Mouse (Mus musculus) lung, embryonic 14.5 days (tissue): Measurements from ENCODE around the gene Hyal1. TPM values are rescaled to one million over a fixed set of nuclear protein-coding genes. Genes with fewer than 3 reads are reported as not detected.
"Not testable (repeated sequence)": the region's sequence is repeated elsewhere in the genome, so short reads cannot be mapped to it uniquely, and the experiment has no call there.

Source experiments
- ATAC-seq: fragments of 200-750 bp; cut with Nextera tagmentation; 2 replicates; pipeline ENCODE4 v1.8.0; 2017; ENCODE audit warnings: mild to moderate bottlenecking, moderate TSS enrichment, moderate library complexity; ENCODE audit not compliant: insufficient read depth
- DNase-seq: peaks from one replicate; pipeline ENCODE4 v3.0.0-alpha.2; 2015
- H3K27ac ChIP-seq: fragments of 300-500 bp; sonication (generic); 2 replicates; pipeline ENCODE4 v1.5.1; 2014; ENCODE audit warnings: low read depth, mild to moderate bottlenecking, moderate library complexity
- H3K27me3 ChIP-seq: fragments of 300-500 bp; sonication (generic); 2 replicates; pipeline ENCODE4 v1.6.1; 2014; ENCODE audit warnings: low read length, control low read depth; ENCODE audit not compliant: insufficient read depth
- H3K36me3 ChIP-seq: fragments of 300-500 bp; sonication (generic); 2 replicates; pipeline ENCODE4 v1.6.1; 2014; ENCODE audit warnings: control low read depth; ENCODE audit not compliant: insufficient read depth
- H3K4me1 ChIP-seq: fragments of 300-500 bp; sonication (generic); 2 replicates; pipeline ENCODE4 v1.6.1; 2014; ENCODE audit warnings: antibody characterized with exemption, control low read depth; ENCODE audit not compliant: insufficient read depth
- H3K4me2 ChIP-seq: fragments of 300-500 bp; sonication (generic); 2 replicates; pipeline ENCODE4 v1.6.1; 2014; ENCODE audit warnings: mild to moderate bottlenecking
- H3K4me3 ChIP-seq: fragments of 300-500 bp; sonication (generic); 2 replicates; pipeline ENCODE4 v1.5.1; 2014; ENCODE audit warnings: low read depth, low read length
- H3K9ac ChIP-seq: fragments of 300-500 bp; sonication (generic); 2 replicates; pipeline ENCODE4 v1.6.1; 2014
- H3K9me3 ChIP-seq: fragments of 300-500 bp; sonication (generic); 2 replicates; pipeline ENCODE4 v1.6.1; 2016; ENCODE audit warnings: low read depth, low read length, control low read depth
- CTCF ChIP-seq: IDR thresholded peaks from 2 replicates; pipeline ENCODE4 v1.5.1; 2016; ENCODE audit warnings: antibody characterized with exemption, low read depth
- WGBS: fragments of 180-500 bp; shearing (Covaris S2); extraction: QIAGEN DNeasy Blood & Tissue Kit; methylation state at CpG from one replicate; pipeline ENCODE4 v1.1.7; 2014; 5-methylcytosine and 5-hydroxymethylcytosine counted together
- polyA plus RNA-seq: library from polyadenylated mRNA; unstranded; fragments of >200 nt; fragmentation: Nextera tagmentation; extraction: Ambion mirVana; gene quantifications from 2 replicates; pipeline ENCODE4 v1.2.1, GENCODE M21; 2014

Hyal1 gene
- polyA plus RNA-seq, 1 experiment from 2014 or later, result 5.9 TPM

DNA sequence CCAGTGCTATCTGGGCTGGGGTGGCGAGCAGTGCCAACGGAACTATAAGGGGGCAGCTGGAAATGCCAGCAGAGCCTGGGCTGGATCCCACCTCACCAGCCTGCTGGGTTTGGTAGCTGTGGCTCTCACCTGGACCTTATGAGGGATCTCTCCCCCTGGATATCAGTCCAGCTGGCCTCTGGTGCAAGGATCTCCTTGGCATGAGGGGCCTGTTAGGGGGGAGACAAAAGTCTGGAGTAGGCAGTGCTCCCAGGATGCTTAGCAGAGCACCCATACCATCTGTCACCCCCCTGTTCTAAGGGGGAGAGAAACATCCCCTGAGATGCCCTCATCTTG lies 4.4 kb upstream of the Hyal1 start:
- Histone ChIP-seq H3K27ac (no peak overlapping the region), H3K9ac (no peak overlapping the region), H3K36me3 (peaks cover 43% of the 10 kb centered on the region), H3K4me1 (peaks cover 30% of the 10 kb centered on the region), H3K4me2 (no peak overlapping the region), H3K4me3 (no peak overlapping the region), H3K27me3 (no peaks in the 10 kb centered on the region), H3K9me3 (no peaks in the 10 kb centered on the region)
- no peak for TF ChIP-seq CTCF
- WGBS, result 95% methylated on average over 2 of the region's 2 CpGs
- DNase-seq, result no peak
- no peak for ATAC-seq

GRCm38 (mm10) chr9:107573774-107574173 lies 3.0 kb upstream of the Hyal1 start:
- 0 out of 2 replicates have a peak, but pooled peaks have one; percentile 21 for TF ChIP-seq CTCF
- 82% methylated on average over 6 of the region's 6 CpGs for whole genome bisulfite sequencing
- peaks cover 29% of the 10 kb centered on the region for H3K4me1 ChIP-seq
- not testable (repeated sequence) for H3K9ac ChIP-seq, H3K4me2 ChIP-seq, H3K27ac ChIP-seq, H3K27me3 ChIP-seq, H3K4me3 ChIP-seq, DNase-seq, ATAC-seq, H3K9me3 ChIP-seq
- peaks cover 43% of the 10 kb centered on the region for H3K36me3 ChIP-seq

- Histone ChIP-seq H3K4me3 (no peak overlapping the region), H3K4me2 (peak overlapping the region; percentile 72; the same call in 1 of the 2 replicates), H3K36me3 (peaks cover 37% of the 10 kb centered on the region), H3K27me3 (no peaks in the 10 kb centered on the region), H3K9me3 (no peaks in the 10 kb centered on the region), H3K9ac (no peak overlapping the region), H3K27ac (peak overlapping the region; percentile 83), H3K4me1 (peaks cover 19% of the 10 kb centered on the region)
- WGBS, result 64% methylated on average over 14 of the region's 14 CpGs
- ATAC-seq (no peak), DNase-seq (no peak)
- TF ChIP-seq CTCF, result no peak
Measured at GRCm38 (mm10) chr9:107575579-107576356, 959 bp upstream of the Hyal1 start.

DNA sequence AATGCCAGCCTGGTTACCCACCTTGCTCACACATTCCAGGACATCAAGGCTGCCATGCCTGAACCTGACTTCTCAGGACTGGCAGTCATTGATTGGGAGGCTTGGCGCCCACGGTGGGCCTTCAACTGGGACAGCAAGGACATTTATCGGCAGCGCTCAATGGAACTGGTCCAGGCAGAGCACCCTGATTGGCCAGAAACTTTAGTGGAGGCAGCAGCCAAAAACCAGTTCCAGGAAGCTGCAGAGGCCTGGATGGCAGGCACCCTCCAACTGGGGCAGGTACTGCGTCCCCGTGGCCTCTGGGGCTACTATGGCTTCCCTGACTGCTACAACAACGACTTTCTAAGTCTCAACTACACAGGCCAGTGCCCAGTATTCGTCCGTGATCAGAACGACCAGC lies 1.1 kb downstream of the Hyal1 start:
- Histone ChIP-seq H3K27me3 (no peaks in the 10 kb centered on the region), H3K9ac (no peak overlapping the region; the same call in 1 of the 2 replicates), H3K4me1 (peaks cover 11% of the 10 kb centered on the region), H3K4me3 (no peak overlapping the region), H3K9me3 (no peaks in the 10 kb centered on the region), H3K4me2 (peak overlapping the region; percentile 72), H3K36me3 (peaks cover 18% of the 10 kb centered on the region), H3K27ac (no peak overlapping the region)
- 90% methylated on average over 10 of the region's 10 CpGs for WGBS
- DNase-seq, result no peak
- TF ChIP-seq CTCF, result no peak
- no peak for ATAC-seq

DNA sequence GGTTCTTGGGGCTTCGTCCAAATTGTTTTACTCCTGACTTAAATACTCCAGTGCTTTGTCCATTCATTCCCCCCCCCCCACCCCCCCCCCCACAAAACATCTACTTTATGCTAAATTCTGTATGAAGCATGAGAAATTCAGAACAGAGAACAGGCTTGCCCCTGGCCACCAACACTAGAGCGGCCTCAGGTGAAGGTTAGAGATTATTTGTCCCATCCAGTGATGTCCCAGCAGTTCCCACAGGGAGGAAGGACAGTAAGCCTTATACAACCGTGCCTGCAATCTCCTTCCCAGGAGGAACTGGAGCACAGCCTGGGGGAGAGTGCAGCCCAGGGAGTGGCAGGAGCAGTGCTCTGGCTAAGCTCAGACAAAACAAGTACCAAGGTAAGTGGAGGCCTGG lies 1.9 kb downstream of the Hyal1 start, which contains the start of gene Naa80:
Gene Naa80 (plus strand): TSS at position 301 of the 400 bp plus-strand sequence.
- DNase-seq (no peak), ATAC-seq (no peak)
- Histone ChIP-seq H3K9ac (no peak within 1 kb of the TSS; the same call in 1 of the 2 replicates), H3K27ac (peak within 1 kb of the TSS; percentile 93; the same call in 1 of the 2 replicates), H3K36me3 (peaks cover 18% of the 10 kb centered on the region), H3K4me2 (peak within 1 kb of the TSS; percentile 72), H3K27me3 (no peaks in the 10 kb centered on the region), H3K4me1 (peaks cover 11% of the 10 kb centered on the region), H3K4me3 (no peak within 1 kb of the TSS), H3K9me3 (no peaks in the 10 kb centered on the region)
- WGBS, result 77% methylated on average over 3 of the region's 3 CpGs
- TF ChIP-seq CTCF, result no peak

DNA sequence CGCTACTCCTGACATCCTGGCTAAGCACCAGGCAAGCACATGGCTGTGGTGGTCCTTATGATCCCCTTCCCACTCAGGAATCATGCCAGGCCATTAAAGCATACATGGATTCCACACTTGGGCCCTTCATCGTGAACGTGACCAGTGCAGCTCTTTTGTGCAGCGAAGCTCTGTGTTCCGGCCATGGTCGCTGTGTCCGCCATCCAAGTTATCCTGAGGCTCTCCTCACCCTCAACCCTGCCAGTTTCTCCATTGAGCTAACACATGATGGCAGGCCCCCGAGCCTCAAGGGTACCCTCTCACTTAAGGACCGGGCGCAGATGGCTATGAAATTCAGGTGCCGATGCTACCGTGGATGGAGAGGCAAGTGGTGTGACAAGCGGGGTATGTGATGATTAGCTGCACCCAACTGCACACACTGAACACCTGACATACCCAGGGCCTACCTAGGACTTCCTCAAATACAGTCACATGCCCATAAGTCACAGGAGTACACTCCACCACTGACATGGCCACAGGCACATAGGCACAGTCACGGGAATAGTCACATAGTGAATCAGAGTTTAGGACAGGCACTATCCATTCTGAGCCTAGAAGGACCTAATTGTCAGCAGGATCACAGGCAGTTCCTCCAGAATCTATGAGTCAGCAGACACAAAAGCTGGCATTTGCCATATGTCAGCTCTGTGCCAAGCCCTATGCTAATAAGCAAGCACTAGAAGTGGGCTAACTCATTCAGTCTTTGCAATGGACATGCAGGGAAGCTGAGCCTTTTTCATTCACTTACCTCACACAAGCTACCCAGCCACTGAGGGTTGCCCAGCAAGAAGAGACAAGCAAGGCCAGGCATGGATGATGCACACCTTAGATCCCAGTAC lies 2.5 kb downstream of the Hyal1 start:
- Histone ChIP-seq H3K9ac (no peak overlapping the region), H3K4me3 (no peak overlapping the region), H3K4me2 (no peak overlapping the region; the same call in 1 of the 2 replicates), H3K27ac (peak overlapping the region; percentile 93; the same call in 1 of the 2 replicates), H3K9me3 (no peaks in the 10 kb centered on the region), H3K4me1 (peaks cover 11% of the 10 kb centered on the region), H3K36me3 (peaks cover 21% of the 10 kb centered on the region), H3K27me3 (no peaks in the 10 kb centered on the region)
- TF ChIP-seq CTCF, result no peak
- no peak for ATAC-seq
- no peak for DNase-seq
- WGBS, result 92% methylated on average over 14 of the region's 14 CpGs
